Mouse (Mus musculus) liver, embryonic 14.5 days (tissue): Measurements from ENCODE around the gene Ift122.

Experiments used
- CTCF ChIP-seq: IDR thresholded peaks from 2 replicates; pipeline ENCODE4 v1.5.1; 2016; ENCODE audit warnings: antibody characterized with exemption, low read depth, control low read depth
- EP300 ChIP-seq: IDR thresholded peaks from 2 replicates; pipeline ENCODE4 v1.6.1; 2016; ENCODE audit warnings: antibody characterized with exemption, low read depth

GRCm38 (mm10) chr6:115821216-115821993 lies 31.9 kb upstream of the Ift122 start:
- TF ChIP-seq EP300 (no peak), CTCF (peak; percentile 27; the same call in 1 of the 2 replicates)
